Mouse (Mus musculus) heart, postnatal 0 days (tissue): Measurements from ENCODE around the gene Gm11239. TPM values are rescaled to one million over a fixed set of nuclear protein-coding genes. Genes with fewer than 3 reads are reported as not detected.

Source experiments
- ATAC-seq: fragments of 200-750 bp; cut with Nextera tagmentation; 2 replicates; pipeline ENCODE4 v1.8.0; 2017; ENCODE audit warnings: low read depth, moderate number of reproducible peaks, moderate library complexity; ENCODE audit not compliant: insufficient read depth
- DNase-seq: peaks from one replicate; pipeline ENCODE4 v3.0.0-alpha.2; 2016; ENCODE audit warnings: low spot score
- H3K27ac ChIP-seq: fragments of 300-500 bp; sonication (generic); 2 replicates; pipeline ENCODE4 v1.5.1; 2014; ENCODE audit warnings: low read depth, mild to moderate bottlenecking
- H3K27me3 ChIP-seq: fragments of 300-500 bp; sonication (generic); 2 replicates; pipeline ENCODE4 v1.6.1; 2014; ENCODE audit warnings: low read length, mixed read lengths; ENCODE audit not compliant: control insufficient read depth, insufficient read depth
- H3K36me3 ChIP-seq: fragments of 300-500 bp; sonication (generic); replicated peaks from 2 replicates; pipeline ENCODE4 v1.6.1; 2014; ENCODE audit warnings: low read length, mixed read lengths; ENCODE audit not compliant: control insufficient read depth, insufficient read depth
- H3K4me1 ChIP-seq: fragments of 300-500 bp; sonication (generic); 2 replicates; pipeline ENCODE4 v1.6.1; 2014; ENCODE audit warnings: antibody characterized with exemption; ENCODE audit not compliant: control insufficient read depth, insufficient read depth
- H3K4me2 ChIP-seq: fragments of 300-500 bp; sonication (generic); 2 replicates; pipeline ENCODE4 v1.6.1; 2014; ENCODE audit warnings: low read depth, mild to moderate bottlenecking, low read length, moderate library complexity
- H3K4me3 ChIP-seq: fragments of 300-500 bp; sonication (generic); 2 replicates; pipeline ENCODE4 v1.5.1; 2014; ENCODE audit warnings: low read depth, low read length
- H3K9ac ChIP-seq: fragments of 300-500 bp; sonication (generic); replicated peaks from 2 replicates; pipeline ENCODE4 v1.6.1; 2014; ENCODE audit warnings: low read depth, low read length, mixed read lengths
- H3K9me3 ChIP-seq: fragments of 300-500 bp; sonication (generic); replicated peaks from 2 replicates; pipeline ENCODE4 v1.6.1; 2016; ENCODE audit warnings: low read length; ENCODE audit not compliant: control insufficient read depth
- CTCF ChIP-seq: IDR thresholded peaks from 2 replicates; pipeline ENCODE4 v1.5.1; 2016; ENCODE audit warnings: antibody characterized with exemption, control low read depth, low read depth
- EP300 ChIP-seq: IDR thresholded peaks from 2 replicates; pipeline ENCODE4 v1.6.1; 2016; ENCODE audit warnings: antibody characterized with exemption, low read depth
- polyA plus RNA-seq: library from polyadenylated mRNA; unstranded; fragments of >200 nt; fragmentation: Nextera tagmentation; extraction: Ambion mirVana; gene quantifications from 2 replicates; pipeline ENCODE4 v1.2.1, GENCODE M21; 2015
- total RNA-seq: library from RNA; depleted of rRNA; stranded (reverse); fragments of >200 nt; gene quantifications from 2 replicates; pipeline ENCODE4 v1.2.3, GENCODE M21; 2014; ENCODE audit warnings: low replicate concordance; rRNA removed

Gm11239 gene
- total and polyA plus RNA-seq, 2 experiments from 2014 or later: not detected

DNA sequence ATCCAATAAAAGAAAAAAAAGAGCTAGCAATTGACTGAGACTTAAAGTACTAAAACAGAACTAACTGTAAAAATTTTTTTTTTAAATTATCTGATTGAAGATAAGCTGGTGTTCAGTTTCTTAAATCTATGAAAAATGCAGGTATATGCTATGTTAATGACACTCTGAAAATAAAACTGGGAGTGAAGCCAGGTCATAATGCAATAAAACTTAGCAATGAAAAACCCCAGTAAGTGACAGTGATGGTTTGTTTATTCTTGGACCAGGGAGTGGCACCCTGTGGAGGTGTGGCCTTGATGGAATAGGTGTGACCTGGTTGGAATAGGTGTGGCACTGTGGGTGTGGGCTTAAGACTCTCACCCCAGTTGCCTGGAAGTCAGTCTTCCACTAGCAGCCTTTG lies 51.7 kb downstream of the Gm11239 start:
- Histone ChIP-seq H3K4me1 (no peaks in the 10 kb centered on the region), H3K27me3 (no peaks in the 10 kb centered on the region), H3K9ac (no peak overlapping the region), H3K4me2 (no peak overlapping the region), H3K27ac (no peak overlapping the region), H3K4me3 (no peak overlapping the region), H3K9me3 (no peaks in the 10 kb centered on the region), H3K36me3 (no peaks in the 10 kb centered on the region)
- ATAC-seq (no peak), DNase-seq (no peak)
- TF ChIP-seq EP300: no peak
- no peak for TF ChIP-seq CTCF

Other genes with a start within 250 kb of the Gm11239 start
- gene Gm11238, start 60.5 kb upstream of the Gm11239 start, total RNA-seq: not detected in 2 replicates
- not detected in 2 replicates for gene Gm11238, start 60.5 kb upstream of the Gm11239 start, polyA plus RNA-seq
- not detected in 2 replicates for gene Gm11237, start 45.4 kb upstream of the Gm11239 start, total RNA-seq
- gene Gm11237, start 45.4 kb upstream of the Gm11239 start, polyA plus RNA-seq: not detected in 2 replicates
- not detected in 2 replicates for gene Gm11236, start 30.2 kb upstream of the Gm11239 start, total RNA-seq
- gene Gm11236, start 30.2 kb upstream of the Gm11239 start, polyA plus RNA-seq: not detected in 2 replicates
- not detected in 2 replicates for gene Gm428, start 15.2 kb downstream of the Gm11239 start, total RNA-seq
- not detected in 2 replicates for gene Gm428, start 15.2 kb downstream of the Gm11239 start, polyA plus RNA-seq
- gene Rasef, start 122.6 kb downstream of the Gm11239 start, total RNA-seq: 0.19 and 2.1 TPM in 2 replicates
- 0.14 and 0.22 TPM in 2 replicates for gene Rasef, start 122.6 kb downstream of the Gm11239 start, polyA plus RNA-seq
- not detected in 2 replicates for gene Gm11758, start 207.9 kb downstream of the Gm11239 start, total RNA-seq
- gene Gm11758, start 207.9 kb downstream of the Gm11239 start, polyA plus RNA-seq: not detected in 2 replicates
- gene Gm11757, start 222.8 kb downstream of the Gm11239 start, total RNA-seq: not detected in 2 replicates
- not detected in 2 replicates for gene Gm11757, start 222.8 kb downstream of the Gm11239 start, polyA plus RNA-seq
- gene Gm13871, start 237.6 kb downstream of the Gm11239 start, total RNA-seq: not detected in 2 replicates
- not detected in 2 replicates for gene Gm13871, start 237.6 kb downstream of the Gm11239 start, polyA plus RNA-seq